Mouse (Mus musculus) adrenal gland, postnatal 36 days (tissue): ENCODE data around the gene Cdc34b. TPM values are rescaled to one million over a fixed set of nuclear protein-coding genes. Genes with fewer than 3 reads are reported as not detected.
A peak's percentile ranks its signal among the peaks of the same experiment; 100 is the strongest.
"Not testable (repeated sequence)": the region's sequence is repeated elsewhere in the genome, so short reads cannot be mapped to it uniquely, and the experiment has no call there.

Experiments
- DNase-seq, 2 experiments: peaks; one replicate each; pipeline ENCODE4 v3.0.0; 2021; ENCODE audit warnings: mixed read lengths in 1 of 2
- long read RNA-seq, 2 experiments: library from polyadenylated mRNA; stranded (forward); transcript quantifications; one replicate each; pipeline ENCODE4 v2.0.0; 2021; ENCODE audit warnings: borderline sequencing depth in 2 of 2
- total RNA-seq, 2 experiments: library from RNA; stranded (reverse); gene quantifications; 2 replicates each; pipeline ENCODE4 v1.2.3; 2021

The Cdc34b gene
- under 1 TPM; 0.23 to 0.26 TPM for total RNA-seq
- long read RNA-seq, experiment 1 = 0 reads
- long read RNA-seq, experiment 2 = 0 reads

DNA sequence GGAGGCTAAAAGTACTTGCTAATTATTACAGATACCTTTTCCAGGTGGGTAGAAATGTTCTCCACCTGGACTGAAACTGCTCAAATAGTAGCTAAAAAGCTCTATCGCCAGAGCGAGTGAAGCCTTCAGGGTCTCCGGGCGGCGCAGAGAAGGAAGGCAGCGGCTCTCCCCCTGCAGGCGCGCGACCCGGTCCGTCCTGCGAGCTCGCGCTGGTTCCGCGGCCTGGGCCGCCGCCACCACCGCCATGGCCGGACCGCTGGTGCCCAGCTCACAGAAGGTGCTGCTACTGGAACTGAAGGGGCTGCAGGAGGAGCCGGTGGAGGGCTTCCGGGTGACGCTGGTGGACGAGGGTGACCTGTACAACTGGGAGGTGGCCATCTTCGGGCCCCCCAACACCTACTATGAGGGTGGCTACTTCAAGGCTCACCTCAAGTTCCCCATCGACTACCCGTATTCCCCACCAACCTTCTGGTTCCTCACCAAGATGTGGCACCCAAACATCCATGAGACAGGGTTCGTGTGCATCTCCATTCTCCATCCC is at the start of gene Cdc34b:
Gene Cdc34b (plus strand): TSS at position 51 of the 541 bp plus-strand sequence.
- no peak for DNase-seq

DNA sequence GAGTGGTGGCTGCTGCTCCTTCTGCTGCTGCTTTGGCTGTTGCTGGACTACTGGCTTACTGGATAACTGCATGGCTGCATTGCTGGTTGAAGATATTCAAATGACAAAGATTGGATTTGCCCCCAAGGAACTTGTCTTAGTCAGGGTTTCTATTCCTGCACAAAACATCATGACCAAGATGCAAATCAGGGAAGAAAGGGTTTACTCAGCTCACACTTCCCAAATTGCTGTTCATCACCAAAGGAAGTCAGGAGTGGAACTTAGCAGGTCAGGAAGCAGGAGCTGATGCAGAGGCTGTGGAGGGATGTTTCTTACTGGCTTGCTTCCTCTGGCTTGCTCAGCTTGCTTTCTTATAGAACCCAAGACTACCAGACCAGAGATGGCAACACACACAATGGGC is 49.1 kb upstream of the Cdc34b start:
- DNase-seq = not testable (repeated sequence)

DNA sequence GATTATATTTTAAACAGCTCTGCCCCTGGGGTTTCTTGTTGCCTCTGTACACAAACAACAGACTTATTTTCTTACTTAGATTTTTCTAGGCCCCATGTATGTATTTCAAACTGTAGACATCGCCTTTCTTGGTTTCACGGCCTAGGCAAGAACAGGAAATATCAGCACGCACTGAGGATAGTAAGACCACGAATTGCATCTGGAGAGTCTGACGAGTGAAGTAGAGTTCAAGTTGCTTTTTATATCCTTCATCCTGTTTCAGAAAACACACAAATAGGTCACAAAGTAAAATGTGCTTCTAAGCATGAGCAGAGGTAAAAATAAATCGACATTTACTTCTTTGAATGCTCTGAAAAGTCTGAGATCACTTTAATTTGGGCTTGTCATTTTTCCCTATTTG is 46.1 kb upstream of the Cdc34b start:
- DNase-seq = no peak

DNA sequence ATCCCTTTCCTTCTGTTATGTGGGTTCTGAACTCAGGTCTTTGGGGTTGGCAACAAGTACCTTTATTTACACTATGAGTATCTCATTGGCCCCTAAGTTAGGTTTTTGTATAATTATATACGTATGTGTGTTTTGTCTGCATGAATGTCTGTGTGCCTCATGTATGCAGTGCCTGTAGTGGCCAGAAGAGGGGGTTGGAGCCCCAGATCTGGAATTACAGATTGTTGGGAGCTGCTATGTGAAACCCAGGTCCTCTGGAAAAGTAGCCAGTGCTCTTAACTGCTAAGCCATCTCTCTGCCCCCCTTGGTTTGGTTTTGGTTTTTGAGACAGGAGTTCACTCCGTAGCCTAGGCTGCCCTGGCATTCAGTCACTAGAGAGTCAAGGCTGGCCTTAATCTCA is 44.4 kb upstream of the Cdc34b start:
- no peak for DNase-seq

DNA sequence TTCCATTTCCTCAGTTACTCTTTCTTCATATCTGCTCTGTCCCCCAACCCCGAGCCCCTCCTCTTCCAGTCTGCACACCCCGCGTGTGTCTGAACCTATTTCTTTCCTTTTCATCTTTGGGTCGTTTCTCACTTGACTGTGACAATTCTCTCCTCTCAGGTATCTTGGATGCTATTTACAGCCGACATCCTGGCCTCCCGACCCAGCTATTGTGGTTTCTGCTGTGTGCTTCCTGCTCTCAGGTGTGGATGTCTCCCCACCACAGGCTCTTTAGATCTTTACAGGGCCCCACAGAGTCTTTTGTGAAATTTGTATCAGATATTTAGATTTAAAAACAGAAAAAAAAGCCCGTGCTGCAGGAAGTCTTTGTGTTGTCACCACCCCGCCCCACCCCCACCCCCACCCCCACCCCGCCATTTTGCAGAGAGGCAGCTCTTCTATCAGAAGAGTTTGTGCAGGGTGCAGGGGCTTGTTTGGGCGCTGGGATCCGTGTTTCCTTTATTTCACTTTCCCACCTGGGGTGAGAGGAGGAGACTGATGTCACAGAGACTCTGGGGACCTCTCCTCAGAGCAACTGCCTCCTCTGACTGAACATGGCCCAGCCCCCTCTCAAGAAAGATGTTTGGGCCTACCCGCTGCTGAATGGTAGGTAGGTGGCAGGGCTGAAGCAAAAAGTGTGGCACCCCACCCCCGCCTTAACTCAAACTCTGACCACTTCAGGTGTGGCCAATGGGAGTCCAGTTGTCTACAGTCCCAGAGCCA is 43.7 kb upstream of the Cdc34b start:
- no peak for DNase-seq

DNA sequence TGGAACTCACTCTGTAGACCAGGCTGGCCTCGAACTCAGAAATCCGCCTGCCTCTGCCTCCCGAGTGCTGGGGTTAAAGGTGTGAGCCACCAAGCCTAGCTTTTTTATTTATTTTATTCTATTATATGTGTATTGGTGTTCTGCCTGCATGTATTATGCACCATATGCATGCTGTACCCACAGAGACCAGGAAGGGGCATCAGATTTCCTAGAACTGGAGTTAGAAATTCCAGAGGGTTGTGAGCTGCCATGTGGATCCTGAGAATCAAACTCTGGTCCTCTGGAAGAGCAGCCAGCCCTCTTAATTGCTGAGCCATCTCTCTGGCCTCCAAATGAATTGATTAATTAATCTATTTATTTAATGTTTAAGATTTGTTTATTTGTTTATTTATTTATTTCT is 42.2 kb upstream of the Cdc34b start:
- no peak for DNase-seq

DNA sequence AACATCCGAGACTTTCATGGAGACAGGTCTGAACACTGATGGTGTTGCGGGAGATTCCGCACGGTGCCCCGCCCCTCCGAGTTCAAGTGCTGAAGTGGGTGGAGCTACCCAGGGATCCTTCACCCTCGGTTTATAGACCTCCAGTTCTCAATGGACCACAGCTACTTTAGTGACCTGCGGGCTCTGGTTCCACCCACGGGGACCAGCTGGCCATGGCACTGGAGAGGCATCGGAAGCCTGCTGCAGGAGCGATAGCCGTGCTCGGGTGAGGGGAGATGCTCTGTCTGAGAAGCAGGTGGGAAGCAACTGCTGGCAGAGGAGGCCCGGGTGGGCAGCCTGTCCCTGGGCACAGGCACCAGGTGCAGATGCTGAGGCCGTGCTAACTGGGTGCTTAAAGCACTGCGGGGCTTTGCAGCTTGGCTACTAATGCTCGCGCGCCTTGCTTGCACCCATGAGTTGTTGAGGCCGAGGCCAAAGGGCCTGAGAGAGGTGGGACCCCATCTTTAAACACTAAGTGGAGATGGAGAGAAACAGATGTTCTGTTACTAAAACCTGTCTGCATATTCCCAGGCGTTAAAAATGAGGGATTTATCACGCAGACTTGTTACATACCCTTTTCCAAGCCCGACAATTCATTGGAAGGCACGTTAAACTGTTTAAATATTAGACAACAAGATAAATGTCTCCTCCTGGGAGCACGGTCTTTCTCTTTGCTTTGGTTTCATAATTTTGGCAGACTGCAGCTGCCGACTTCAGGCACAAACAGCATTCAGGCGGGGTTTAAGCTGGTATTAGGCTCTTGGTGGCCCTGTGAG is 40.0 kb upstream of the Cdc34b start:
- DNase-seq = no peak

DNA sequence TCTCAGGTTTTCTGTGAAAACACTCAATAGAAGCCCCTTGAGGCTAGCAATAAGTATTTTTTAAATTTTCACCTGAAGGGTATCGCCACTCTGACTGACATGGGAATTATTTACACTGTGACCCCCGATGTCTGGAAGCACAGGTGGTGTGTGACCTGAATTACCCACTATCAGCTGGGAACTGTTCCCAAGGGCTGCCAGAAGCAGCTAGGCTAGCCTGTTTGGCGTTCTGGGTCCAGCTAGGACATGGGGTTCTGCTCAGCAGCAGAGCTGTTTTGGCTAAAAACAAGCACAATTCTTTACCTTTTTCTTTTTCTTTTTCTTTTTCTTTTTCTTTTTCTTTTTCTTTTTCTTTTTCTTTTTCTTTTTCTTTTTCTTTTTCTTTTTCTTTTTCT is 39.4 kb upstream of the Cdc34b start:
- no peak for DNase-seq

DNA sequence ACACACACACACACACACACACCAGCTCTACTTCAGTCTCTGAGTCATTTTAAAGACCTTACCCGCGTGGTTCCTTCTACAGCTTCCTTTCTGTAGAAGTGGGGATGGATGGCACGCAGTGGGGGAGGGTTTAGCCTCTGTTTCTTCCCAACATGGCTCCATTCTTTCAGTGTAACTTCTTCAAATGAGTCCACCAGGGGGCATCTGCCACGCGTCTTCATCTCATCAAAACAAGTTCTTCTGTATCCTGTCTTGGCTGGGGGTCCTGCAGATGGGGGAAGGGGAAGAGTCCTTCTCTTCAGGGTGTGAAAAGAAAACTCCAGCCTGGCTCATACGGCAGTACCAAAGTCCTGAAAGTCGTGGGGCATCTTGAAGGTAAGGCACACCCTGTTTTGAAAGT is 37.6 kb upstream of the Cdc34b start:
- DNase-seq = no peak

DNA sequence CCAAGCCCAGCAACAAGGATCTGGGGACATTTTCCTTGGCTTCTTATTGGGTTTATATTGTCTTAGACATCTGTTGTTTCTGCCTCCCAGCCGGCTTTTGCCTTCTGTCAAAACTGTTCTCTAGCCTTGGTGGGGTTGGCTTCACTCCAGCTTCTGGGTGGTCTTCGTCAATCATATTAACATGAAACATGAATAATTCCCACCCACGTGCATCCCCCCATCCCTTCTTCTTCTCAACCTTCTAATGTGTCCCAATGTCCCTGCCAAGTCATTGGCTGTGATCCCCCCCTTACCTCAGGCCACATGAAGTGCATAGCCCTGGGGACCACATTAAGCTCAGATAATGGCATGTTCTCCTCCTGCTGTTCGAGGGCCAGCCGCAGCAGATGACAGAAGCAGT is 37.1 kb upstream of the Cdc34b start, which contains the start of gene Gm11541:
Gene Gm11541 (minus strand): TSS at position 28 of the 400 bp plus-strand sequence.
- no peak for DNase-seq

DNA sequence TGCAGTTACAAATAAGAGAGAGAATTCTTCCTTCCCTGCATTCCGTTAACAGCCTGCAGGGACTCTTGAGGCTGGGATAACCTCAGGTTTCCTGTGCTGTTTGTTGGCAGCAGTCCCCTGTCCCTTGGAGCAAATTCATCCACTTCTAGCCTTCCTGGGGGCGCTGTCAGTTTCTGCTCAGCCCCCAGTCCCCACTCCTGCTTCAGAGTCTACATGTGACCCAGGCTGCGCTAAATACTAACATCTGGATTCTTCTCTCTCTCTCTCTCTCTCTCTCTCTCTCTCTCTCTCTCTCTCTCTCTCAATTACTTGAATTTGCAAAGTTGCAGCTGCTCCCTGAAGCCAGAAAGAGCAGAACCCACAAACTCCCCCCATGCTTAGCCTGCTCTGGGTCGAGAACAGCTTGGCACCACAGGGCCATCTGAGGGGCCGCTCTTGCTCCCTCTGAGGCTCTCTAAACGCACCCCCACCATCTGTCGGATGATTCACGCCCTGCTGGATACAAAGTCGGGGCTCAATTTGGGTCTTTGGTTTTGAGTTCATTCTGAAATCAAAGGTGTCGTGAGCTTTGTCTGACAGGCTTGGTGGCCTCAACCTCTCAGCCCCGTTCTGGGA is 28.2 kb upstream of the Cdc34b start:
- no peak for DNase-seq

DNA sequence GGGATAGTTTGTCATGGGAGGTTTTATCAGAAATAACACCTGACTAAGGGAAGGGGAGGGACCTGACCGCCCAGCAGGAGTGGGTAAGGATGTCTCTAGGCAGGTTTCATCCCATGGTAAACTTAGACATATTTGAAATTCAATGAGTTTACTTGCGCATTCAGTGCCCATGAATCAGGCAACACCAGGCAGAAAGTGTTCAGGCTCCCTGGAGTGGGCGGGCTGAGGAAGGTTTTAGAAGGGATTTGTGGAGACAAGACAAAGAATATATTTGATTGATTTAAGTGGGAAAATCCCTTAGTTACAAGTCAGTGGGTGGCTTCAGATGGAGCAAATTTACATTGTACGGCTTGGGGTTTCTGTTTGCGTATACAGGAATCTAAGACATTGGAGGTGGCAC is 26.0 kb upstream of the Cdc34b start:
- no peak for DNase-seq

DNA sequence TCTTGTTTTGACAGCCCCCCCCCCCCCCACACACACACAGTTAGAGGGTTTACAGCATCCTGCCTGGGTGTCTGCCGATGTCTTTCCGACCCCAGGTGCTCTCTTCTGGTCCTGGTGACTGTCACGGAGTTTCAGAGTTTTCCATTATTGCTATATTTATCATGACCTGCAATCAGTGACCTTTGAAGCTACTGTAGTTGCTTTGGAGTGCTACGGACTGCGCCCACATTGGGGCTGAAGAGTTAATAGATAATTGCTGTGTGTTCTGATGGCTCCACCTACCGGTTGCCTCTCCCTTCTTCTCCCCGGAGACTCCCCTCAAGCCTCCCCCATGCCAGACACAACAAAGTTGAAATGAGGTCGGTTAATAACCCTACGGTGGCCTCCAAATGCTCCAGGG is 24.8 kb upstream of the Cdc34b start:
- DNase-seq = peak; percentile 40 to 76

DNA sequence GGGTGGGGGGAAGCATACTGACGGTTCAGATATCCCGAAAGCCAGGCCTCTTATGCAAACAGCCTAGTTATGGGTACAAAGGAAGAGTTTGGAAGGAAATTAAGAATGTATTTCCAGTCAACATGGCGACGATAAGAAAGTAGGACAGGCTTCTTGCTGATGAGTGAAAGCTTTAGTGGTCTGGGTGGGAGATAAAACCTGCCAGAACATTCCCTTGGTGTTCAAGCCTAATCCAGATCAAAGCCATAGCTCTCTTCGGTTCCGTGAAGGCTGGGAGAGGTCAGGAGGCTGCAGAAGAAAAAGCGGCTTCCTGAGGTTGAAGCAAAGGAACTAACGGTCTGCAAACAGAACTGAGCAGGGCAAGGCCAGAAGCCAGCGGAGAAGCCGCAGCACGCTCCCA is 24.3 kb upstream of the Cdc34b start:
- DNase-seq = no peak

DNA sequence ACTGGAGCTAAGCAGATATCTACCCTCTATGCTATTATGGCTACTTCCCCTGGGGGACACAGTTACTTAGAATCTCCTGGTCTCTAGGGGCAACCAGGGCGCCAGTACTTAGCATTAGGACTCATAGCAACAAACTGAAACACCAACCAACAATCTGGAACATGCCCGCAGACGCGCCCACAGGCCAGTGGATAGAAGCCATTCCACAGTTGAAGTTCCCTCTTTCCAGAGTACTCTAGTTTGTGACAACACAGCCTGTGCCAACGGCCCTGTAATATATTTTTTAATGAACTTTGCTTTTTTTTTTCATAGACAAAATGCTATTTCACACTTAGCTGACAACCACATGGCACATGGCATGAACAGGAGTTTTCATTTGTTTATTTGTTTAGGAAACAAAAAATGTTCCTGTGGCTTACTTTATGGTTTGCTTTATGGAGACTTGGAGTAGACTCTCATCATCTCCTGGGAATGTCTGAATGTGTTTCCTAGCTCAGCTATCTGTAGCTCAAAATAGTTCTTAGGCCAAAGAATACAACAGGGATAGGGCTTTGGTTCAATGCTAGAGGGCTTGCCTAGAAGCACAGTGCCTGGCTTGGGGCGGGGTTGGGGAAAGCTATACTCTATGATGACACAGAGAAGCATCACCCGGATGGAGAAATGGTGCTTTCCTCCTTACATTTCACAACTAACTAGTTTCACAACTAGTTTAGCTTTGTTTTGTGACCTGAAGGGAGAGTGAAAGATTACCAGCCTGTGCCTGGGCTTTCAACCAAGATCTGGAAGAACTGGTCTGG is 23.3 kb upstream of the Cdc34b start:
- no peak for DNase-seq

DNA sequence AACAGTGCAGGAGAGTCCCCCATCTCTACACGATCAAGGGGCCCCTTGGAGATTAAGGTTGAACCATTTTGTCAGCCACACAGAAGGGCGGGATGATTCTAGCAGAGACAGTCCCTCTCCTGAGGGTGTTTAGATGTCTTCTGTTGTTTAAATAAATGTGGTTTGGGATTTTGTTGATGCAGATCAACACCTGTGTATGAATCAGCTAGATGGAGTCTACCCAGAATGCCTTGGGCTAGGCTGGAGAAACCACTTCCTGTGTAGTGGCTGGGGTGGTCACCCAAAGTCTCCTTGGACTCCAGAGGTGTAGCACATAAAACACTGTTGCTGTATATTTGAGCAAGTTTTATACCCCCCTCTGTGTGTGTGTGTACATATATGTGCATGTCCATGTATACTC is 22.4 kb upstream of the Cdc34b start:
- no peak for DNase-seq

DNA sequence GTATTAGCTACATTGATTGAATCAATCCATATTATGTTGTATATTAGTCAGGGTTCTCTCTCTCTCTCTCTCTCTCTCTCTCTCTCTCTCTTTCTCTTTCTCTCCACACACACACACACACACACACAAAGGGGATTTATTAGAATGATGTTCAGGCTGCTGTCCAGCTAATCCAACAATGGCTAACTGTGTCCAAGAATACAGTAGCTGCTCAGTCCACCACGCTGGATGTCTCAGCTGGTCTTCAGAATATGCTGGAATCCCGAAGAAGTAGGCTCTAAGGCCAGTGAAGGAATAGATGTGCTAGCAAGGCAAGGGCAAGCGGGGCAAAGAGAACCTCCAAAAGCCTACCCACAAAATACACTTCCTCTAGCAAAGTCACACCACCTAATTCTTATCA is 14.3 kb upstream of the Cdc34b start:
- DNase-seq = no peak

DNA sequence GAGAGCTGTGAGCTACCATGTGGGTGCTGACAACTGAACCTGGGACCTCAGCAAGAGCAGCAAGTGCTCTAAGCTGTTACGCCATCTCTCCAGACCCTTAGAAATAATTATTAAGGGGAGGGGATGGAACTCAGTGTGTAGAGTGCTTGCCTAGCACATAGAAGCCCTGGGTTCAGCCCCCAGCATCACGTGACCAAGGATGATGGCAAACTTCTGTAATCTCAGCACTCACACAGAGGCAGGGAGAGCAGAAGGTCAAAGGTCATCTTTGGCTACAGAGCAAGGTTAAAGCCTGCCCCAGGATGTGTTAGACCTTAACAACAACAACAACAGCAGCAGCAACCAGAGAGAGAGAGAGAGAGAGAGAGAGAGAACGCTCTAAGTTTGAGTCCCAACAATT is 13.0 kb upstream of the Cdc34b start:
- DNase-seq = no peak

DNA sequence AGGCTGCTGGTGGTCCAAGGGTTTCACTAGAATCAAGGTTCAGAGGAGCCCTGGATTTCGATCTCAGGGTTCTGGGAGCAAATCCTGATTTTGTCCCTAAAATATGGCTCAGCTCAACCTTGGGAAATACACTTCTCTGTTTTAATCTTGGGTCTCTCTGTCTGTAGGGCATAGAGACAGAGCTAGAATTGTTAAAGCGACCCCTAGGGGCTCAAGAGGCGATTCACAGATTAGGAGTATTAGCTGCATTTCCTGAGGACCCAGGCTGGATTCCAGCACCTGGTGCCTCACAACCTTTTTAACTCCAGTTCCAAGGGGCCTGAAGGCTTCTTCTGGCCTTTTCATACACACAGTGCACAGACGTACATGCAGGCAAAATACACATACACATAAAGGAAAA is 12.0 kb upstream of the Cdc34b start:
- DNase-seq = no peak

DNA sequence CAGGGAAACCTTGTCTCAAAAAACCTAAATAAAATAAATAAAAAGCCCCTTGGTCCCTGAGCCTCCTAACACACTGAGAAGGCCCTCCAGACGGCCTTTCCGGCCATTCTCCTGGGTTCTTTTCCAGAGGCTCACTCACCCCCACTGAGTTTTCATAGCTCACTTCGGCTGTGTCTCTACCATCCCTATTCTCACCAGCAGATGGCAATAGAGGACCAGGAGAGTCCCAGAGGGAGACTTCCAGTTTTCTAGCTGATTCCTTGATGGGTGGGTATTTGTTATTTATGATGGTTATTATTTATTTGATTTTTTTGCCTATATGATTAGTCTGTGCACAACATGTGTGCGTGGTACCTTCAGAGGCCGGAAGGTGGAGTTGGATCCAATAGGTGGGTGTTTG is 11.3 kb upstream of the Cdc34b start:
- DNase-seq = peak; percentile 66 to 76

DNA sequence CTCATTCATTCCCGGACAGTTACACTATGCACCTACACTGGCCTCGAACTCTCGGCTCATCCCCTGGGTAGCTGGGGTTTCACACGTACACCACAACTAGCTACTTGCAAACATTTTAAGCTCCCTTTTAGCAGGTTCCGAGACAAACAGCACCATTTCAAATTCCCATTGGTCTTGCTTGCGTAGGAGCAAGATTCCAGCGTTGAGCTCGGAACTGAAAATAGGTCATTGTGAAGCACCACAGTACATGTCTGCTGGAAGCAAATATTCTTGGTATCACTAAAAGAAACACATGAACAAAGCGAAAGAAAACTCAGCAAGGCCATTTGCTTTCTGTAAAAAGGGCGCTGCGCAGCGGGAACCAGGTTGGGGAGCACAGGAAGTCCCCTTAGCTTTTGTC is 10.4 kb upstream of the Cdc34b start:
- DNase-seq = no peak

DNA sequence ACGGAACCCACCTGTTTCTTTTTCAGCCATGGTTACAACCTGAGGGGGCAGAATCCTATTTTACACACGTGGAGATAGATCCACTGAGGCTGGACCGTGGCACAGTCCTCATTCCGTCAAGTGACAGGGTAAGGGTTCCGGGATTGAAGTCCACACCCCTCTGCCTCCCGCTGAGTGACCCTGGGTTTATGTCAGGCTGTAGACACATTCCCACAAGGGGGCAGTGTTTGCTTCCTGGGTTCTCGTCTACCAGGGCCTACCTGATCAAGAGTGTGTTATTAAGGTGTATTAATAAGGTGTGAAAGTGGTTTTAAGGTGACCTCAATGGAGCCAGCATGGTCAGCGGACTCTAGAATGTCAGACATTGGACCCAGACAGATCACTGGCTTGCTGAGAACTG is 8.8 kb upstream of the Cdc34b start:
- DNase-seq = peak; percentile 66 to 81
